Mouse (Mus musculus): ENCODE data around the gene Olfr519. TPM values are rescaled to one million over a fixed set of nuclear protein-coding genes. Genes with fewer than 3 reads are reported as not detected.

Gene Olfr519
- polyA plus RNA-seq, 1 experiment from 2014 or later: not detected

DNA sequence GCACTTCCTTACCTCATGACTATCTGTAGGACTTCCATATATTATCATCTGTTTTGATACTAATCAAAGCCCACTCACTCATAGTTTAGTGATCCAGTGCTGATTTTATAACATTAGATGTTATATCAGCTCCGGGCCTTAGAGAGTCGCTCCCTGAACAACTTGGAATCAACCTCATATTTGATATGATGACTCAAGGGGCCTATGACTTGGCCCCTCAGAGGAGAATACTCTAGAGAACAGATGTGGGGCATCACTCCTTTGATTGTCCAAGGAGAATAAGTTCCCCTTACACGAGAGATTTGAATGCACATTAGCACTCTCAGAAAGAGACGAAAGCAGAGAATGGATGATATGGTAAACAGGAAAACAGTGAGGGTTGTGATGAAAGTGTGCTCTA, 9.3 kb downstream of the Olfr519 start, which contains the start of gene Olfr518:
Gene Olfr518, minus strand, starts transcription at position 101 of the 400 bp plus-strand sequence.
- H3K27ac ChIP-seq (replicated peaks): no peak within 1 kb of the TSS
- WGBS: 85% methylated on average over 4 of the region's 4 CpGs

DNA sequence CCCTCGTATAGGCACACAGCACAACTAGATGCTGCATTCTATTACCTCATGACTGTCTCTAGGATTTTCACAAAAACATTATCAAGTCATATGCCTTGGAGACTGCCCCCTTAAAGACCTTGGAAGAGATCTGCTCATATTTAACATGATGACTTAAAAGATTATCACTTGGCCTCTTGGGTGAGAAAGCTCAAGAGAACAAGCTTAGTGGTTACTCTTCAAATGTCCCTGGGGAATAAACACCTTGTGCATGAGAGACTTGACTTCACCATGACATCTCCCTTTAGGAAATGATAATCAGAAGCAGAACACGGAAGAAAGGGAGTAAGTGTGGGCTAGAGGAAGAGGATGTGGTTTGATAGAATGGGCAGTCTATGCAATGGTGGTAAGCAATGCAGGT, 21.9 kb downstream of the Olfr519 start, which contains the start of gene Olfr517:
Gene Olfr517, minus strand, starts transcription at position 101 of the 400 bp plus-strand sequence.
- Histone ChIP-seq H3K27me3 (no peaks in the 10 kb centered on the region), H3K9ac (replicated peaks) (no peak within 1 kb of the TSS), H3K4me3 (no peak within 1 kb of the TSS), H3K36me3 (no peaks in the 10 kb centered on the region), H3K9me3 (no peaks in the 10 kb centered on the region), H3K4me2 (replicated peaks) (no peak within 1 kb of the TSS), H3K27ac (replicated peaks) (no peak within 1 kb of the TSS), H3K4me1 (no peaks in the 10 kb centered on the region)
- no peak for ATAC-seq (ENCODE audit: low FRiP score, low read depth)
- WGBS: 68% methylated on average over 2 of the region's 2 CpGs

More for the DNA sequence above, 9.3 kb downstream of the Olfr519 start, which contains the start of gene Olfr518:
- no peak within 1 kb of the TSS for H3K4me3 ChIP-seq
- H3K4me1 ChIP-seq: no peaks in the 10 kb centered on the region
- no peaks in the 10 kb centered on the region for H3K9me3 ChIP-seq
- H3K9ac ChIP-seq (replicated peaks): no peak within 1 kb of the TSS
- no peak within 1 kb of the TSS for H3K4me2 ChIP-seq (replicated peaks)
- ATAC-seq (ENCODE audit: low FRiP score, low read depth): no peak
- H3K36me3 ChIP-seq: no peaks in the 10 kb centered on the region
- H3K27me3 ChIP-seq: no peaks in the 10 kb centered on the region

DNA sequence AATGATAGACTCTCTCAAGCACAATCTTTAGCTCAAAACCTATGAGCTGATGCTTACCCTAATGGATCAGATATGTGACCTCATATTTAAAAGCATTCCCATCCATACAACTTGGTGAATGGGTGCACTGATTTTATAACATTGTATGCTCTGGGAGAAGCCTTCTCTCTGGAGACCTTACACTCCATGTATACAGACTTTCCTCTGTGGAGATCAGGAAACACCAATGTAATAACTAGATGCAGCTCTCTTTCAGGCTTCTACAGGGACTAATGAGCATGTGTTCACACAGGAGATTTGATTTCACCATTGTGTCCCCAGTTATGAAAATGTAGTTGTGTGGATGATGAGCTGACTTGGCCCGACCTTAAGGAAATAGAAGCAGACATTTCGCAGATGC, 43.8 kb downstream of the Olfr519 start, which contains the start of gene Olfr516:
Gene Olfr516, minus strand, starts transcription at position 101 of the 400 bp plus-strand sequence.
- no peak for ATAC-seq (ENCODE audit: low FRiP score, low read depth)
- H3K9ac ChIP-seq (replicated peaks): no peak within 1 kb of the TSS
- WGBS: 89% methylated on average over 2 of the region's 2 CpGs

More for the DNA sequence above, 43.8 kb downstream of the Olfr519 start, which contains the start of gene Olfr516:
- no peaks in the 10 kb centered on the region for H3K36me3 ChIP-seq
- no peaks in the 10 kb centered on the region for H3K9me3 ChIP-seq
- no peak within 1 kb of the TSS for H3K4me3 ChIP-seq
- no peak within 1 kb of the TSS for H3K27ac ChIP-seq (replicated peaks)
- H3K27me3 ChIP-seq: no peaks in the 10 kb centered on the region
- no peaks in the 10 kb centered on the region for H3K4me1 ChIP-seq
- no peak within 1 kb of the TSS for H3K4me2 ChIP-seq (replicated peaks)

Other genes with a start within 250 kb of the Olfr519 start
- not detected in 2 replicates for gene Olfr509, start 242.5 kb downstream of the Olfr519 start, polyA plus RNA-seq (2016; fragmentation: Nextera tagmentation; extraction: Ambion mirVana)
- gene Olfr510, start 228.0 kb downstream of the Olfr519 start, polyA plus RNA-seq (2016; fragmentation: Nextera tagmentation; extraction: Ambion mirVana): not detected in 2 replicates
- gene Olfr512, start 181.1 kb downstream of the Olfr519 start, polyA plus RNA-seq (2016; fragmentation: Nextera tagmentation; extraction: Ambion mirVana): not detected in 2 replicates
- gene Olfr513, start 143.4 kb downstream of the Olfr519 start, polyA plus RNA-seq (2016; fragmentation: Nextera tagmentation; extraction: Ambion mirVana): not detected in 2 replicates
- not detected in 2 replicates for gene Olfr514, start 68.4 kb downstream of the Olfr519 start, polyA plus RNA-seq (2016; fragmentation: Nextera tagmentation; extraction: Ambion mirVana)
- not detected in 2 replicates for gene Olfr516, start 43.9 kb downstream of the Olfr519 start, polyA plus RNA-seq (2016; fragmentation: Nextera tagmentation; extraction: Ambion mirVana)
- gene Olfr517, start 22.0 kb downstream of the Olfr519 start, polyA plus RNA-seq (2016; fragmentation: Nextera tagmentation; extraction: Ambion mirVana): not detected in 2 replicates
- gene Olfr518, start 9.4 kb downstream of the Olfr519 start, polyA plus RNA-seq (2016; fragmentation: Nextera tagmentation; extraction: Ambion mirVana): not detected in 2 replicates
- 0.06 TPM in 1 of 2 replicates, not detected in the other for gene Nlrp10, start 35.8 kb upstream of the Olfr519 start, polyA plus RNA-seq (2016; fragmentation: Nextera tagmentation; extraction: Ambion mirVana)
- gene Eif3f, start 40.0 kb upstream of the Olfr519 start, polyA plus RNA-seq (2016; fragmentation: Nextera tagmentation; extraction: Ambion mirVana): 77.9 and 86.2 TPM in 2 replicates
- gene Tub, start 55.9 kb upstream of the Olfr519 start, polyA plus RNA-seq (2016; fragmentation: Nextera tagmentation; extraction: Ambion mirVana): 26.2 and 31.8 TPM in 2 replicates
- gene Ric3, start 188.9 kb upstream of the Olfr519 start, polyA plus RNA-seq (2016; fragmentation: Nextera tagmentation; extraction: Ambion mirVana): 29.5 and 30.4 TPM in 2 replicates

All from midbrain, embryonic 12.5 days (tissue).